Mouse (Mus musculus): Measurements from ENCODE around the gene Fat1. TPM values are rescaled to one million over a fixed set of nuclear protein-coding genes. Genes with fewer than 3 reads are reported as not detected.
A peak's percentile ranks its signal among the peaks of the same experiment; 100 is the strongest.

Gene Fat1
- total and polyA plus RNA-seq, 2 experiments from 2014 or later: 9.2 to 122 TPM

DNA sequence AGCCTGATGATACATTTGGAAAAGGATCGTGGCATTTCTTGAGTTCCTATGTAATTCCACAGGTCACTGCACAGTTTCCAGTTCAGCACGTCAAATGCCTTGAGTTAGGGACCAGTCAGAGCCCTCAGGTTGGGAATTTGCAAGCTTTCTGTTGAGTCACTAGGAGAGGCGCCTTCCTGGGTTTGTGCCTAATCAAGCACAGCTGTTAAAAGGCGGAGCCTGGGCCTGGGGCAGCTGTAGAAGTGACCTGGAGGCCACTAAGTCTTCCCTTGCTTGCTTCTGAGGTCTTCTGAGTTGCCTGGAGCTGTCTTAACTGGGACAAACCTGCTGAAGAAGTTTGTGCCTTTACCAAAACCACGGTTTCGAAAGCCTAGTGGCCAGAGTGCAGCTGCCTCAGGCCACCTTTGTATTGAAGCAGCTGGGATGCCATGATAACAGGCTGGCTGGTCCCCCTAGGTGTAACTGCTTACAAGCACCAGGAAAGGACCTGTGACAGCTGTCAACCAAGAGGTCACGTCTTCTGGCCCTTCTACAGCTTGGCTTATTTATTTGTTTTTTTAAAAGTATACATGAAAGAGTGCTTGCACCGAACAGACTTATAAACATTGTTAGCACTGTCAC lies 66.4 kb downstream of the Fat1 start:
- no peak for ATAC-seq (ENCODE audit: low FRiP score)
- Histone ChIP-seq H3K36me3 (ENCODE audit: insufficient read depth, low read length) (no peaks in the 10 kb centered on the region), H3K4me3 (ENCODE audit: low read depth, low read length) (no peak overlapping the region), H3K4me2 (ENCODE audit: low read depth, low read length, poor library complexity, severe bottlenecking) (no peak overlapping the region), H3K9ac (replicated peaks; ENCODE audit: low read length, poor library complexity, severe bottlenecking) (no peak overlapping the region), H3K9me3 (ENCODE audit: low read length) (no peaks in the 10 kb centered on the region), H3K27me3 (ENCODE audit: insufficient read depth, low read length) (no peaks in the 10 kb centered on the region), H3K27ac (ENCODE audit: low read depth, low read length) (no peak overlapping the region), H3K4me1 (ENCODE audit: insufficient read depth, low read length) (no peaks in the 10 kb centered on the region)
- WGBS: 64% methylated on average over 8 of the region's 8 CpGs
- TF ChIP-seq CTCF (IDR thresholded peaks at IDR 0.05): no peak
- DNase-seq (ENCODE audit: low spot score): no peak

DNA sequence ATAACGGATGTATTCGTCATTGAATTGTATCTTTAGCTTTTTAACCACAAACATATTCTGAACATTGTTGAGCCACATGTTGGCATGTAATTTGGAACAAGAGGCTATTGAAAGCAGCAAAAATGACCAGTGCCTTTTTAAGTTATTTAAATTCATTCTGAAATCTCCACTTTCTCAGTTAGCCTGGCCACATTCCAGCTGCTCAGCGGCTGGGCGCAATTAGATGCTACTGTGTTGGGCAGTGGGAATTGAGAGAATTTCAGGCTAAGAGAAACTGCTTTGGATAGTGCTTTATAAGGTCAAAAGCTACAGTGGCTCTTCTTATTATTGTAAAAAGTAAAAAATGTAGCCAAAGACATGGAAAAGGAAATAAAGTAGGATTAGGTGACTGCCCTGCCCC lies 67.4 kb downstream of the Fat1 start:
- H3K4me3 ChIP-seq (ENCODE audit: low read depth, low read length): no peak overlapping the region
- H3K9ac ChIP-seq (replicated peaks; ENCODE audit: low read length, poor library complexity, severe bottlenecking): no peak overlapping the region
- no peaks in the 10 kb centered on the region for H3K9me3 ChIP-seq (ENCODE audit: low read length)
- 44% methylated on average over 4 of the region's 4 CpGs for WGBS
- no peak overlapping the region for H3K27ac ChIP-seq (ENCODE audit: low read depth, low read length)
- TF ChIP-seq CTCF (IDR thresholded peaks at IDR 0.05): no peak
- H3K27me3 ChIP-seq (ENCODE audit: insufficient read depth, low read length): no peaks in the 10 kb centered on the region
- no peaks in the 10 kb centered on the region for H3K36me3 ChIP-seq (ENCODE audit: insufficient read depth, low read length)
- H3K4me1 ChIP-seq (ENCODE audit: insufficient read depth, low read length): no peaks in the 10 kb centered on the region
- peak; percentile 46 for DNase-seq (ENCODE audit: low spot score)
- H3K4me2 ChIP-seq (ENCODE audit: low read depth, low read length, poor library complexity, severe bottlenecking): no peak overlapping the region
- ATAC-seq (ENCODE audit: low FRiP score): no peak

DNA sequence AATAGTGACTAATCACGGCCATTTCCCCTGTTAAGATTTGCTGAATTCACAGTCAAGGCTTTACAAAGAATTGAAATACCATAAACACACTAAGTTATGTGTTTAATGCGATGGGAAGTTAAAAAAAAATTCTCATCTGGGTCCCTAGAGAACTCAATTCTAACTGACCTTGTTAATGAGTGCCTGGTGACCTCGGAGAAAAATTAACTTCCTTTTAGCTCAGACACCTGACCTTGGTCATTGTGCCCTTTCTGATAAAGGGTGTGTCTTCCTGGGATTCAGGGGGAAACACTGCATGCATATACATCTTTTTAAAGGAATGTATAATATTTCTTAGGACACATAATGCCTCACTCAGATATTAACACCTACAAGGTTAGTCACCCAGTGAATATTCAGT lies 68.8 kb downstream of the Fat1 start:
- Histone ChIP-seq H3K4me1 (ENCODE audit: insufficient read depth, low read length) (no peaks in the 10 kb centered on the region), H3K27me3 (ENCODE audit: insufficient read depth, low read length) (no peaks in the 10 kb centered on the region), H3K9me3 (ENCODE audit: low read length) (no peaks in the 10 kb centered on the region), H3K4me3 (ENCODE audit: low read depth, low read length) (no peak overlapping the region), H3K36me3 (ENCODE audit: insufficient read depth, low read length) (no peaks in the 10 kb centered on the region), H3K4me2 (ENCODE audit: low read depth, low read length, poor library complexity, severe bottlenecking) (no peak overlapping the region), H3K27ac (ENCODE audit: low read depth, low read length) (no peak overlapping the region), H3K9ac (replicated peaks; ENCODE audit: low read length, poor library complexity, severe bottlenecking) (no peak overlapping the region)
- no peak for DNase-seq (ENCODE audit: low spot score)
- TF ChIP-seq CTCF (IDR thresholded peaks at IDR 0.05): no peak
- 67% methylated on average over 3 of the region's 3 CpGs for WGBS
- ATAC-seq (ENCODE audit: low FRiP score): no peak

DNA sequence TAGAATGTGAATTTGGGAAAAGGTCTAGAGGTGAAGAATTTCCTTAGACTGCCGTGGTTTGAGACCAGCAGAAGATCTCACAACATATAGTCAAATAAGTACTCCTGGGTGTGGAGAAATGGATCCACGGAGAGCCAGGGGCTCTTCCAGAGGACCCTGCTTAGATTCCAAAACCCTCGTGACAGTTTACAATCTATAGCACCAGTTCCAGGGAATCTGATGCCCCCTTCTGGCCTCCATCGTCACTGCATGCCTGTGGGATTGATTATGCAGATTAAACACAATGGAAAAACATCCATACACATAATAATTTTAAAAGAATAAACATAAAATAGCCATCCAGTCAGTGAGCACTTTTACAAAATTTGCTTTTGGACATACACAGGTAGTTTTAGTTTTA lies 75.4 kb downstream of the Fat1 start:
- H3K36me3 ChIP-seq (ENCODE audit: insufficient read depth, low read length): peaks cover 11% of the 10 kb centered on the region
- no peaks in the 10 kb centered on the region for H3K9me3 ChIP-seq (ENCODE audit: low read length)
- TF ChIP-seq CTCF (IDR thresholded peaks at IDR 0.05): peak; percentile 62
- H3K27ac ChIP-seq (ENCODE audit: low read depth, low read length): no peak overlapping the region
- no peaks in the 10 kb centered on the region for H3K4me1 ChIP-seq (ENCODE audit: insufficient read depth, low read length)
- WGBS: 35% methylated on average over 4 of the region's 4 CpGs
- DNase-seq (ENCODE audit: low spot score): no peak
- no peak overlapping the region for H3K4me3 ChIP-seq (ENCODE audit: low read depth, low read length)
- no peak for ATAC-seq (ENCODE audit: low FRiP score)
- no peaks in the 10 kb centered on the region for H3K27me3 ChIP-seq (ENCODE audit: insufficient read depth, low read length)
- no peak overlapping the region for H3K9ac ChIP-seq (replicated peaks; ENCODE audit: low read length, poor library complexity, severe bottlenecking)
- H3K4me2 ChIP-seq (ENCODE audit: low read depth, low read length, poor library complexity, severe bottlenecking): no peak overlapping the region

DNA sequence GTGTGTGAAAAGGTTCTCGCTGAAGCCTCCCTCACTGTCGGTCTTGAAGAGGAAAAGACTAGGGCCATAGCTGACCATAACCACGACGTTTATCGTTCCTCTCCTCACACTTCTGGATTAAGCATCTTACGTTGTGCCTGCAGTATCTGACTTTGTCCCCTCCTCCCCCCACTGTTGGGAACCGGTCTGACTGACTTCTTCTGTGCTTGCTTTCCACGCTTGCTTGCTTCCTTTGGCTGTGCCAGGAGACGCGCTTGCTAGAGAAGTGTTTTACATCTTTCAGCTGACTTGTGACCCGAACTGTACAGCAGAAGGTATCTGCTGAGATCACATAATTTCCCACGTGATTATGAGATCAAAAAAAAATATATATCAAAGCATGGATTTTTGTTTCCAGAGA lies 76.5 kb downstream of the Fat1 start:
- H3K36me3 ChIP-seq (ENCODE audit: insufficient read depth, low read length): peaks cover 11% of the 10 kb centered on the region
- no peak overlapping the region for H3K4me3 ChIP-seq (ENCODE audit: low read depth, low read length)
- no peak for TF ChIP-seq CTCF (IDR thresholded peaks at IDR 0.05)
- no peak overlapping the region for H3K4me2 ChIP-seq (ENCODE audit: low read depth, low read length, poor library complexity, severe bottlenecking)
- H3K27ac ChIP-seq (ENCODE audit: low read depth, low read length): no peak overlapping the region
- DNase-seq (ENCODE audit: low spot score): no peak
- ATAC-seq (ENCODE audit: low FRiP score): no peak
- 79% methylated on average over 12 of the region's 12 CpGs for WGBS
- H3K27me3 ChIP-seq (ENCODE audit: insufficient read depth, low read length): no peaks in the 10 kb centered on the region
- H3K9ac ChIP-seq (replicated peaks; ENCODE audit: low read length, poor library complexity, severe bottlenecking): no peak overlapping the region
- no peaks in the 10 kb centered on the region for H3K4me1 ChIP-seq (ENCODE audit: insufficient read depth, low read length)
- no peaks in the 10 kb centered on the region for H3K9me3 ChIP-seq (ENCODE audit: low read length)

DNA sequence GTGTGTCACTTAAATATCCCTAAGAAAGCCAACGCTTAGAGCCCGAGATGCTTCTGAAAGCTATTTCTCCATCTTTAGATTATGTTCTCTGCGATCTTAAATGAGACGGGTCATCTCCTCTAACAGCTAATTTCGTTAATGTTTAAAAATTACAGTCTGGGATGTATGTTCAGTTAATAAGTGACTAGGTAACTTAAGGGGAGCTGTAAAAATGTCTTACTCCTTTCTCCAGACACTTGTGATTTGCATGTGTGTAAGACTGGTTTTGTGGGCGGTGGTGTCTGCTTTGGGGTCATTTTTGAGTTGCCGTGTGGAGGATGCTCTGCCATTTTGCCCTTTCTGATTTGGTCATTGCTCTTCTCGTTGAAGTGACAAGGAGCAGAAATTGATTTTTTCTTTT lies 78.6 kb downstream of the Fat1 start:
- Histone ChIP-seq H3K4me3 (ENCODE audit: low read depth, low read length) (no peak overlapping the region), H3K4me1 (ENCODE audit: insufficient read depth, low read length) (no peaks in the 10 kb centered on the region), H3K9ac (replicated peaks; ENCODE audit: low read length, poor library complexity, severe bottlenecking) (no peak overlapping the region), H3K27ac (ENCODE audit: low read depth, low read length) (no peak overlapping the region), H3K27me3 (ENCODE audit: insufficient read depth, low read length) (no peaks in the 10 kb centered on the region), H3K36me3 (ENCODE audit: insufficient read depth, low read length) (peaks cover 11% of the 10 kb centered on the region), H3K4me2 (ENCODE audit: low read depth, low read length, poor library complexity, severe bottlenecking) (no peak overlapping the region), H3K9me3 (ENCODE audit: low read length) (no peaks in the 10 kb centered on the region)
- no peak for TF ChIP-seq CTCF (IDR thresholded peaks at IDR 0.05)
- WGBS: 94% methylated on average over 8 of the region's 8 CpGs
- DNase-seq (ENCODE audit: low spot score) (no peak), ATAC-seq (ENCODE audit: low FRiP score) (no peak)

All from midbrain, postnatal 0 days (tissue).